Mouse (Mus musculus) embryonic facial prominence, embryonic 14.5 days (tissue): ENCODE measurements around the gene Tead3. TPM values are rescaled to one million over a fixed set of nuclear protein-coding genes. Genes with fewer than 3 reads are reported as not detected.

Experiments
- ATAC-seq: fragments of 200-750 bp; cut with Nextera tagmentation; 2 replicates; pipeline ENCODE4 v1.8.0; 2017; ENCODE audit warnings: low read depth, moderate number of reproducible peaks, moderate TSS enrichment
- DNase-seq: peaks from one replicate; pipeline ENCODE4 v3.0.0-alpha.2; 2015; ENCODE audit warnings: low spot score
- H3K27ac ChIP-seq: fragments of 300-500 bp; sonication (generic); replicated peaks from 2 replicates; pipeline ENCODE4 v1.5.1; 2014; ENCODE audit warnings: low read depth, mild to moderate bottlenecking, low read length, moderate library complexity
- H3K27me3 ChIP-seq: fragments of 300-500 bp; sonication (generic); replicated peaks from 2 replicates; pipeline ENCODE4 v1.6.1; 2014; ENCODE audit warnings: low read length; ENCODE audit not compliant: control insufficient read depth, insufficient read depth
- H3K36me3 ChIP-seq: fragments of 300-500 bp; sonication (generic); 2 replicates; pipeline ENCODE4 v1.6.1; 2014; ENCODE audit warnings: low read length, mixed read lengths; ENCODE audit not compliant: control insufficient read depth, insufficient read depth
- H3K4me1 ChIP-seq: fragments of 300-500 bp; sonication (generic); 2 replicates; pipeline ENCODE4 v1.6.1; 2014; ENCODE audit warnings: antibody characterized with exemption, low read length; ENCODE audit not compliant: control insufficient read depth, insufficient read depth
- H3K4me2 ChIP-seq: fragments of 300-500 bp; sonication (generic); 2 replicates; pipeline ENCODE4 v1.6.1; 2014; ENCODE audit warnings: low read depth, mild to moderate bottlenecking, low read length, moderate library complexity, mixed read lengths
- H3K4me3 ChIP-seq: fragments of 300-500 bp; sonication (generic); 2 replicates; pipeline ENCODE4 v1.5.1; 2014; ENCODE audit warnings: low read depth, mild to moderate bottlenecking, low read length
- H3K9ac ChIP-seq: fragments of 300-500 bp; sonication (generic); 2 replicates; pipeline ENCODE4 v1.6.1; 2014; ENCODE audit warnings: low read depth, mild to moderate bottlenecking, low read length, moderate library complexity, mixed read lengths
- H3K9me3 ChIP-seq: fragments of 300-500 bp; sonication (generic); 2 replicates; pipeline ENCODE4 v1.6.1; 2016; ENCODE audit warnings: low read length; ENCODE audit not compliant: control insufficient read depth
- WGBS: fragments of 180-500 bp; shearing (Covaris S2); extraction: QIAGEN DNeasy Blood & Tissue Kit; methylation state at CpG from one replicate; pipeline ENCODE4 v1.1.7; 2014; 5-methylcytosine and 5-hydroxymethylcytosine counted together
- polyA plus RNA-seq: library from polyadenylated mRNA; unstranded; fragments of >200 nt; fragmentation: Nextera tagmentation; extraction: Ambion mirVana; gene quantifications from 2 replicates; pipeline ENCODE4 v1.2.1, GENCODE M21; 2014

The Tead3 gene
- polyA plus RNA-seq, 1 experiment from 2014 or later, result 11.3 TPM

DNA sequence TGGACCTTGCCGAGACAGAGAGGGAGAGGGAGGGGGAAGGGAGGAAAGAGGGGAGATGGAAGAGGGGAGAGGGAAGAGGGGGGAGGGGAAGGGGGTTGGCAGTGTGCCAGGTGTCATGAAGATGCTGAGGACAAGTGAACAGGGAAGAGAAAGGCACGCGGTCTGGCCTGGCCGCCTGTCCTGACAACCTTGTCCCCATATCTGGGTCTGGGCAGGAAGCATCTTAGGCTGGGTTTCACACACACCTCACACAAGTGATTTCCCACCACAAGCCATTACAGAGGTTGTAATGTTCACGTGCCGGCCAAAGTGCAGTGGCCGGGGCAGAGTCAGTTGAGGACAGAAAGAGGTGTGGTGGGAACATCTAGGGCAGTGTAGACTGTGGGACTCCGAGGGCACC lies 63.0 kb downstream of the Tead3 start:
- no peak for DNase-seq
- no peak for ATAC-seq

DNA sequence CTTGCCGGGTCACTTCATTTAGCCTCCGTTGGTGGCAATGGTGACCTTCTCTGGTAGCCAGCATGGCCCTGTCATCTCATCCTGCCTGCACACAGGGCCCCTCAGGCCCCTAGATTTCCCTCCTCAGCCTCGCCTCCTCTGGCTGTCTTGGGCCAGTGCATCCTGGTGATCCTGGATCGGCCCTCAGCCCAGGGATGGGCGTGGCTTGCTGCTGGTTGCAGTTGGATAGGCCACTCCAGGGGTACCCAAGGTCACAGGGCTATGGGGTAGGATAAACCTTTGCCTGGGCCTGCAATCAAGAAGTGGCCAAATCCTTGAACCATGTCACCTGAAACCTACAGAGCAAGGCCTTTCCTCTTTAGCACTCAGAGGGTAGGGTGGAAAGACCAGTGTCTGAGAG lies 63.7 kb downstream of the Tead3 start:
- 0 out of 2 replicates have a peak, but pooled peaks cover under 1% of the 10 kb centered on the region for H3K9me3 ChIP-seq
- H3K9ac ChIP-seq, result no peak overlapping the region
- H3K4me3 ChIP-seq, result no peak overlapping the region
- ATAC-seq (no peak), DNase-seq (no peak)
- WGBS, result 55% methylated on average over 5 of the region's 5 CpGs
- no peaks in the 10 kb centered on the region for H3K4me1 ChIP-seq
- no peak overlapping the region for H3K27ac ChIP-seq
- no peaks in the 10 kb centered on the region for H3K27me3 ChIP-seq
- H3K4me2 ChIP-seq, result no peak overlapping the region
- 0 out of 2 replicates have a peak, but pooled peaks cover 3% of the 10 kb centered on the region for H3K36me3 ChIP-seq

More for the DNA sequence above, 63.0 kb downstream of the Tead3 start:
- no peak overlapping the region for H3K4me2 ChIP-seq
- no peaks in the 10 kb centered on the region for H3K4me1 ChIP-seq
- no peak overlapping the region for H3K4me3 ChIP-seq
- 72% methylated on average over 8 of the region's 8 CpGs for WGBS
- no peak overlapping the region for H3K9ac ChIP-seq
- H3K27me3 ChIP-seq, result no peaks in the 10 kb centered on the region
- no peak overlapping the region for H3K27ac ChIP-seq
- peaks cover 8% of the 10 kb centered on the region; the same call in 1 of the 2 replicates for H3K36me3 ChIP-seq
- 0 out of 2 replicates have a peak, but pooled peaks cover 4% of the 10 kb centered on the region for H3K9me3 ChIP-seq

DNA sequence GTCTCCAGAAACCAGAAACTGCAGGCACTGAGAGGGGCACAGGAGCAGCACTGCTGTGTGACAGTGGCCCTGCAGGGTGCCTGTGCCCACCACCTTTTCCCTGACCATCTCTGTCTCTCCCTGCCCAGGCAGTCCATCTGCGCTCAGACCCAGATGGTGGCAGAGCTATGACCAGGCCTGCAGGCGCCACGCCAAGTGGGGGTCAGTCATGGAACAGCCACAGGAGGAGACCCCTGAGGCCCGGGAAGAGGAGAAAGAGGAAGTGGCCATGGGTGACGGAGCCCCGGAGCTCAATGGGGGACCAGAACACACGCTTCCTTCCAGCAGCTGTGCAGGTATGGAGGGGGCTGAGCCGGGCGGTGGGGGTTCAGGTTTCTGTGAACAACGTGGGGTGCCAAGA lies 64.5 kb downstream of the Tead3 start:
- Histone ChIP-seq H3K4me1 (no peaks in the 10 kb centered on the region), H3K27ac (no peak overlapping the region), H3K27me3 (no peaks in the 10 kb centered on the region), H3K4me3 (no peak overlapping the region), H3K9me3 (no peaks in the 10 kb centered on the region), H3K9ac (no peak overlapping the region), H3K36me3 (0 out of 2 replicates have a peak, but pooled peaks cover 3% of the 10 kb centered on the region), H3K4me2 (no peak overlapping the region)
- ATAC-seq (no peak), DNase-seq (no peak)
- WGBS, result 63% methylated on average over 10 of the region's 10 CpGs

DNA sequence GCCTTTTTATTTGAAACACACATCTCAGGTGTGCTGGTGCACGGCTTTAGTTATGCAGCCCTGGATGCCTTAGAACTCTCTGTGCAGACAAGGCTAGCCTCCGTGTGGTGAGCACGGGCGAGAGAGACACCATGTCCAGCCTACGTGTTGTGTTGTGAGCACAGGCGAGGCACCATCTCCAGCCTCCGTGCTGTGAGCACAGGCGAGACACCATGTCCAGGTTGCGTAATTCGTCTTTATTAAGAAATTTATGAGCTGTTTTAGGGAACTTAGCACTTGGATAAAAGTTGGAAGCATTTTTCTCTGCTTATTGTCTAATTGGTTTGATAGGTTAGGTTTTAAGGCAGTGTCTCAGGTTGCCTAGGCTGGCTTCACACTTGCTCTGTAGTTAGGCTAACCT lies 67.4 kb downstream of the Tead3 start:
- Histone ChIP-seq H3K4me3 (no peak overlapping the region), H3K36me3 (0 out of 2 replicates have a peak, but pooled peaks cover 3% of the 10 kb centered on the region), H3K9ac (no peak overlapping the region), H3K9me3 (no peaks in the 10 kb centered on the region), H3K27me3 (no peaks in the 10 kb centered on the region), H3K4me1 (peaks cover 7% of the 10 kb centered on the region; the same call in 1 of the 2 replicates), H3K4me2 (no peak overlapping the region), H3K27ac (no peak overlapping the region)
- DNase-seq (no peak), ATAC-seq (no peak)
- 87% methylated on average over 10 of the region's 10 CpGs for WGBS

DNA sequence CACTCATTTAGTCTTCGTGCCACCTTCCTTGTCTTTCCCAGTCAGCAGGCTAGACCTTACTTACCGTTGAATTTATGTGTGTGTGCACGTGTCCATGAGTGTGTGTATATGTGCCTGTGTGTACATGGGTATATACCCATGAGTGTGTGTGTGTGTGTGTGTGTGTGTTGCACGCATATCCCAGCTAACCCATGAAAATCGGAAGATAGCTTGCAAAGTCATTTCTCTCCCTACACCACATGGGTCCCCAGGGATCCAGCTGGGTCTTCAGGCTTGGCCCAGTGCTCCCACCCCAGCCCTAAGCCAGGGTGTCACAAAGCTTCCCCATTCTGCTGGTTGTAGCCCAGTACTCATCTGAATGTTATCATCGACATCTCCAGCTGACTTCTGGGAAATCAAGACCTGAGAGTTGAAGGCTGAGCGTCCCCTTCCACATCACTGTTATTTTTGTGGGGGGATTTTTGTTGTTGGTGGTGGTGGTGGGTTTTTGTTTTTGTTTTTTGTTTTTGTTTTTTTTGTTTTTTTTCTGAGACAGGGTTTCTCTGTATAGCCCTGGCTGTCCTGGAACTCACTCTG lies 68.7 kb downstream of the Tead3 start:
- Histone ChIP-seq H3K27ac (no peak overlapping the region; the same call in 1 of the 2 replicates), H3K4me1 (peaks cover 7% of the 10 kb centered on the region; the same call in 1 of the 2 replicates), H3K4me3 (no peak overlapping the region), H3K4me2 (no peak overlapping the region), H3K9ac (no peak overlapping the region), H3K9me3 (no peaks in the 10 kb centered on the region), H3K27me3 (no peaks in the 10 kb centered on the region), H3K36me3 (0 out of 2 replicates have a peak, but pooled peaks cover 3% of the 10 kb centered on the region)
- 91% methylated on average over 7 of the region's 7 CpGs for WGBS
- ATAC-seq, result no peak
- no peak for DNase-seq

Other genes starting within 250 kb of the Tead3 start
- 8.1 and 8.8 TPM in 2 replicates for gene Scube3, start 208.7 kb downstream of the Tead3 start, polyA plus RNA-seq
- 30.6 and 35.7 TPM in 2 replicates for gene Zfp523, start 173.7 kb downstream of the Tead3 start, polyA plus RNA-seq
- 8.9 and 9.4 TPM in 2 replicates for gene Def6, start 143.0 kb downstream of the Tead3 start, polyA plus RNA-seq
- gene Ppard, start 118.1 kb downstream of the Tead3 start, polyA plus RNA-seq, result 2.9 and 3.0 TPM in 2 replicates
- 26.1 and 30.6 TPM in 2 replicates for gene Fance, start 37.3 kb downstream of the Tead3 start, polyA plus RNA-seq
- gene Rpl10a, start 22.3 kb downstream of the Tead3 start, polyA plus RNA-seq, result 800 and 852 TPM in 2 replicates
- gene Tulp1, start 14.4 kb upstream of the Tead3 start, polyA plus RNA-seq, result 3.9 and 6.0 TPM in 2 replicates
- 8.4 and 11.7 TPM in 2 replicates for gene Fkbp5, start 166.7 kb upstream of the Tead3 start, polyA plus RNA-seq
- not detected in 2 replicates for gene Armc12, start 180.0 kb upstream of the Tead3 start, polyA plus RNA-seq
- not detected in 2 replicates for gene Clpsl2, start 198.6 kb upstream of the Tead3 start, polyA plus RNA-seq
- gene Clps, start 209.9 kb upstream of the Tead3 start, polyA plus RNA-seq, result not detected in 2 replicates
- gene Lhfpl5, start 224.8 kb upstream of the Tead3 start, polyA plus RNA-seq, result 0.31 and 0.70 TPM in 2 replicates